Mouse (Mus musculus): Measurements from ENCODE around the gene Ccdc8.

GRCm38 (mm10) chr7:16991681-16992450 is 642 bp upstream of the Ccdc8 start:
- TF ChIP-seq CTCF (IDR thresholded peaks at IDR 0.05 in 2 of 3, conservative IDR thresholded peaks at IDR 0.05 in 1 of 3; ENCODE audit: control insufficient read depth in 1 of 3, insufficient read depth in 1 of 3, low read depth in 2 of 3, low read length in 3 of 3, poor library complexity in 1 of 3, severe bottlenecking in 1 of 3) = no peak
- TF ChIP-seq ZKSCAN1 (IDR thresholded peaks at IDR 0.05; ENCODE audit: low read depth, low read length) = no peak
- no peak for TF ChIP-seq E2F4 (IDR thresholded peaks at IDR 0.05; ENCODE audit: borderline replicate concordance, low read depth, low read length)
- TF ChIP-seq BHLHE40 (IDR thresholded peaks at IDR 0.05; ENCODE audit: borderline replicate concordance, low read depth, low read length) = no peak; the same call in 1 of the 2 replicates
- no peak for TF ChIP-seq GATA1 (IDR thresholded peaks at IDR 0.05; ENCODE audit: low read depth, low read length)
- TF ChIP-seq POLR2A (IDR thresholded peaks at IDR 0.05; ENCODE audit: control insufficient read depth in 1 of 2, insufficient read depth in 1 of 2, low read depth in 1 of 2, low read length in 2 of 2, poor library complexity in 1 of 2) = no peak
- no peak for TF ChIP-seq UBTF (IDR thresholded peaks at IDR 0.05; ENCODE audit: borderline replicate concordance, insufficient read depth, low read depth, low read length)
- no peak for TF ChIP-seq TCF12 (IDR thresholded peaks at IDR 0.05; ENCODE audit: low read depth, low read length)
- no peak for TF ChIP-seq HCFC1 (IDR thresholded peaks at IDR 0.05; ENCODE audit: low read depth, low read length)
- TF ChIP-seq ZNF384 (IDR thresholded peaks at IDR 0.05; ENCODE audit: low read depth, low read length) = no peak
- TF ChIP-seq TAL1 (IDR thresholded peaks at IDR 0.05; ENCODE audit: low read length) = no peak
- TF ChIP-seq MEF2A (IDR thresholded peaks at IDR 0.05; ENCODE audit: extremely low read depth, insufficient replicate concordance, low read depth, low read length, poor library complexity, severe bottlenecking) = no peak
- TF ChIP-seq KAT2A (conservative IDR thresholded peaks at IDR 0.05; ENCODE audit: low read depth, low read length) = no peak
